Mouse (Mus musculus) G1E (cell line): ENCODE measurements at regions not wholly inside any gene's neighbourhood (a gene's known extent, or its start where the extent isn't known, plus 50 kb on each side); places are given as distances from the start of the nearest gene placed in this dataset.

Source experiments
- ATAC-seq: 2 replicates; pipeline ENCODE4 v1.8.0; 2016; ENCODE audit warnings: mild to moderate bottlenecking; ENCODE audit not compliant: insufficient number of reproducible peaks, poor library complexity, low FRiP score, severe bottlenecking; ENCODE audit errors: extremely low read depth
- DNase-seq: peaks from one replicate; pipeline ENCODE4 v3.0.0; 2012; ENCODE audit warnings: low spot score
- H3K27me3 ChIP-seq: 2 replicates; pipeline ENCODE4 v1.6.1; 2012; ENCODE audit warnings: mild to moderate bottlenecking, low read length, inconsistent platforms; ENCODE audit not compliant: insufficient read depth
- H3K36me3 ChIP-seq: replicated peaks from 2 replicates; pipeline ENCODE3; 2012; ENCODE audit warnings: mild to moderate bottlenecking, inconsistent platforms
- H3K4me1 ChIP-seq: 2 replicates; pipeline ENCODE4 v1.6.1; 2012; ENCODE audit warnings: low read depth, low read length, inconsistent platforms, mixed read lengths; ENCODE audit not compliant: insufficient read depth
- H3K4me3 ChIP-seq: 2 replicates; pipeline ENCODE4 v1.5.1; 2012; ENCODE audit warnings: low read depth, mild to moderate bottlenecking, inconsistent platforms, low read length, moderate library complexity, mixed read lengths
- H3K9me3 ChIP-seq: replicated peaks from 2 replicates; pipeline ENCODE4 v1.6.1; 2012; ENCODE audit warnings: inconsistent platforms
- CTCF ChIP-seq: IDR thresholded peaks from 2 replicates; pipeline ENCODE4 v1.5.1; 2012; ENCODE audit warnings: low read depth, low read length, inconsistent platforms, mixed read lengths
- GATA1 ChIP-seq: IDR thresholded peaks from 2 replicates; pipeline ENCODE4 v1.6.1; 2012; ENCODE audit warnings: borderline replicate concordance, low read length, inconsistent platforms, mixed read lengths
- GATA2 ChIP-seq: IDR thresholded peaks from 2 replicates; pipeline ENCODE4 v1.6.1; 2012; ENCODE audit warnings: low read depth, low read length, inconsistent platforms, borderline replicate concordance
- POLR2AphosphoS5 ChIP-seq: IDR thresholded peaks from 2 replicates; pipeline ENCODE4 v1.6.1; 2012; ENCODE audit warnings: low read depth, low read length, inconsistent platforms; ENCODE audit not compliant: insufficient replicate concordance
- TAL1 ChIP-seq: conservative IDR thresholded peaks from 2 replicates; pipeline ENCODE4 v1.6.1; 2012; ENCODE audit warnings: low read depth, low read length, inconsistent platforms, mixed read lengths

- Histone ChIP-seq H3K4me3 (no peak overlapping the region), H3K27me3 (peaks cover 56% of the 10 kb centered on the region), H3K36me3 (no peaks in the 10 kb centered on the region), H3K4me1 (peaks cover 20% of the 10 kb centered on the region), H3K9me3 (no peaks in the 10 kb centered on the region)
- DNase-seq (no peak), ATAC-seq (no peak)
- TF ChIP-seq CTCF, result no peak
Measured at GRCm38 (mm10) chr16:29814655-29815054, 235.5 kb downstream of the Opa1 start.

DNA sequence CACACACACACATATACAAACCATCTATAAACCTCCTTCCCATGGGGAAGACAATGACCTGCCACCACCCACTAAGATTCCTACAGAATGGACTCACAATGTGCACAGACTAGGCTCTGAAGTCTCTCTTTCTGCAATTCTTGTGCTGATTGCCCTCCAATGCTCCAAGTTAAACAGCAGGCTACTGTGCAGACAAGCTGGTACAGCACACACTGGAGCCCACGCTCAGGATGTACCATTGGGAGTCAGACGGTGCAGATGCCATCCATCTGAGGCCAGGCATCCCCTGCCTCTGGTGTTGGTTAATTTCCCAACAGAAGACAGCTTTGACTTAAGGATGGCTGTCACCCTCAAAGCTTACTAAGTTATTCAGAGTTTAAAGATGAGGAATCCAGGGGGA is 236.1 kb downstream of the Opa1 start:
- H3K4me1 ChIP-seq, result peaks cover 20% of the 10 kb centered on the region
- DNase-seq, result no peak
- H3K27me3 ChIP-seq, result peaks cover 51% of the 10 kb centered on the region

DNA sequence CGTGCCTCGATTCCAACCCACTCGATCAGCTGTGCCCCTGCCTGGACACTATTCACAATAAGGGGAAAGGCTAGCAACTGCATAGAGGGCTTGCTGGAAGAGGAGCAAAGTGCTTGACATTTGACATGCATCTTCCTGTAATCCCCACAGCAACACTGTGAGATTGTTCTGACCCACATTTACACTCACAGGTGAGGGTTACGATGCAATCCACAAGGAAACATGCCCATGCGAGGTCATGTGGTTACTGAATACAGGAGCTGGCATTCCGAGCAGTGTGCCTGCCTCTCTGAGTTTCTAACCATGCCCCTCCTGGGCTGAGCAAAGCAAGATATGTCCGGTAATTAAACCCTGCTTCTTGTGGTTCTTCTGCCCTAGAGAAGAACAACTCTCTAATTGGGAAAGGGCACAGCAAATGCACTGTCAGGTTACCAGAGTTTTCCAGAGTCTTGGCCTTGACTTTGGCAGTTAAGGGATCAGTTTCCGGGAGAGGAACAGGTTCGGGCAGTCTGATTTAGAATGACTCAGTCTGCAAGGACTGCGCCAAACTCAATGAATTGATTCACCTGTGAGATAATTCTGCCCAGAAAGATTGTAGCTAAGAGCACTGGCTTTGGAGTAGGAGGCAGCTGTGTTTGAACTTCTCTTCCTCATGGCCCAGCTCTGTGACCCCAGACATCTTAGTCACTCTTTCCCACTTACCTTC is 236.7 kb downstream of the Opa1 start:
- H3K27me3 ChIP-seq, result peaks cover 45% of the 10 kb centered on the region
- no peaks in the 10 kb centered on the region for H3K36me3 ChIP-seq
- no peak overlapping the region for H3K4me3 ChIP-seq
- H3K4me1 ChIP-seq, result peaks cover 24% of the 10 kb centered on the region
- TF ChIP-seq GATA1 (no peak), TAL1 (no peak), GATA2 (no peak)
- ATAC-seq (no peak), DNase-seq (no peak)
- no peaks in the 10 kb centered on the region for H3K9me3 ChIP-seq

More for the DNA sequence above, 236.1 kb downstream of the Opa1 start:
- no peaks in the 10 kb centered on the region for H3K9me3 ChIP-seq
- no peak for TF ChIP-seq GATA1
- no peak for TF ChIP-seq CTCF
- no peak for TF ChIP-seq TAL1
- no peak for TF ChIP-seq GATA2
- TF ChIP-seq POLR2AphosphoS5, result no peak
- no peaks in the 10 kb centered on the region for H3K36me3 ChIP-seq
- no peak for ATAC-seq
- H3K4me3 ChIP-seq, result no peak overlapping the region

GRCm38 (mm10) chr16:29816681-29817369 is 237.7 kb downstream of the Opa1 start:
- DNase-seq (no peak), ATAC-seq (no peak)
- H3K9me3 ChIP-seq, result no peaks in the 10 kb centered on the region
- peaks cover 29% of the 10 kb centered on the region for H3K4me1 ChIP-seq
- no peak for TF ChIP-seq TAL1
- TF ChIP-seq GATA1, result no peak
- no peak for TF ChIP-seq CTCF
- TF ChIP-seq GATA2, result no peak
- TF ChIP-seq POLR2AphosphoS5, result no peak
- no peak overlapping the region for H3K4me3 ChIP-seq
- peaks cover 37% of the 10 kb centered on the region for H3K27me3 ChIP-seq
- H3K36me3 ChIP-seq, result peaks cover 2% of the 10 kb centered on the region

DNA sequence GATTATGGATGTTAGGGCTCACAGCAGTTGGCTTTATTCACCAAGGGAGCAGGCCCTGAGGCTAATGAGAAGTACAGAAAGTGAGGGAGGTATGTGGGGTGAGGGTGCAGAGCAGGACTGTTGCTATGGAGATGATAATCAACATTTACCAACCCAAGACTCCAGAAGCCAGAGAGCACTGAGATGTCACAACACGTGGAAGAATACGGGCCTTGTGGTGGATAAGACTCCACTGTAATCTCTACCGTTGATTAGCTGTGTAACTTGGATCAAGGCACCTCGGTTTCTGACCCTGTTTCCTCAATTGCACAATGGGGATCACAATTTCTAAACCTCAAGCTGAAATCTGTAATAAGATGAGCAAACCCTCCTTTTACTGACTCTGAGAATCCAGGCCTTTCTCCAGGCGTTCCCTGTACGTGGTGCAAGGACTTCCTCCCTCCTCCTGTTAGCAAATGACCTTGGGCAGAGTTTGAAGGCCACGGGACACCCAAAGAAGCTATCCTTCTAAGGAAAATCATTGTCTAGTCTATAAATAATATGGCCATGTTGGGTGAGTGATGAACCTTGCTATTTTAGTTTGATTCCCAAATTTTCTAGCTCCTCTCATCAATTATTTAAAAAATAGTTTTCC is 239.8 kb downstream of the Opa1 start:
- DNase-seq, result no peak
- TF ChIP-seq GATA2 (no peak), CTCF (no peak), GATA1 (no peak), TAL1 (no peak), POLR2AphosphoS5 (no peak)
- Histone ChIP-seq H3K27me3 (peaks cover 23% of the 10 kb centered on the region), H3K36me3 (peaks cover 2% of the 10 kb centered on the region), H3K9me3 (no peaks in the 10 kb centered on the region), H3K4me1 (peaks cover 37% of the 10 kb centered on the region), H3K4me3 (no peak overlapping the region)
- no peak for ATAC-seq

GRCm38 (mm10) chr16:29820704-29821103 is 241.6 kb downstream of the Opa1 start:
- ATAC-seq, result no peak
- Histone ChIP-seq H3K4me3 (no peak overlapping the region), H3K9me3 (no peaks in the 10 kb centered on the region), H3K36me3 (peaks cover 8% of the 10 kb centered on the region), H3K27me3 (peaks cover 7% of the 10 kb centered on the region), H3K4me1 (peaks cover 38% of the 10 kb centered on the region)
- TF ChIP-seq POLR2AphosphoS5 (no peak), TAL1 (no peak), GATA1 (no peak), GATA2 (no peak), CTCF (no peak)
- DNase-seq, result no peak
